Mouse (Mus musculus) MEL (cell line): Measurements from ENCODE around the gene Eomes. TPM values are rescaled to one million over a fixed set of nuclear protein-coding genes. Genes with fewer than 3 reads are reported as not detected.
A peak's percentile ranks its signal among the peaks of the same experiment; 100 is the strongest.

ENCODE experiments used
- DNase-seq: peaks from one replicate; pipeline ENCODE4 v3.0.0; 2011; ENCODE audit warnings: low read depth, low spot score
- H3K27ac ChIP-seq: 2 replicates; pipeline ENCODE4 v1.5.1; 2012; ENCODE audit warnings: low read depth, mild to moderate bottlenecking, control low read depth, low read length, moderate library complexity; ENCODE audit not compliant: control insufficient read depth
- H3K27me3 ChIP-seq, 2 experiments: fragments of 150-350 bp in 1 of 2; sonication (generic) in 1 of 2; 2 replicates each; pipeline ENCODE4 v1.6.1; 2012; ENCODE audit warnings: low read length in 2 of 2, mild to moderate bottlenecking in 2 of 2, improper control_type of control experiment in 1 of 2, moderate library complexity in 1 of 2; ENCODE audit not compliant: insufficient read depth in 2 of 2, control insufficient read depth in 1 of 2
- H3K36me3 ChIP-seq, 2 experiments: 2 replicates each; pipeline ENCODE4 v1.6.1; 2012 to 2014; ENCODE audit warnings: low read length in 2 of 2, improper control_type of control experiment in 1 of 2, inconsistent platforms in 1 of 2, mild to moderate bottlenecking in 1 of 2; ENCODE audit not compliant: insufficient read depth in 2 of 2, control insufficient read depth in 1 of 2
- H3K4me1 ChIP-seq, 2 experiments: fragments of 150-350 bp in 1 of 2; sonication (generic) in 1 of 2; 2 replicates each; pipeline ENCODE4 v1.6.1; 2012; ENCODE audit warnings: low read length in 2 of 2, improper control_type of control experiment in 1 of 2, mild to moderate bottlenecking in 1 of 2; ENCODE audit not compliant: insufficient read depth in 2 of 2, control insufficient read depth in 1 of 2
- H3K4me3 ChIP-seq, 2 experiments: fragments of 150-350 bp in 1 of 2; sonication (generic) in 1 of 2; 2 replicates each; pipeline ENCODE4 v1.5.1; 2012; ENCODE audit warnings: low read depth in 2 of 2, low read length in 2 of 2, mild to moderate bottlenecking in 2 of 2, moderate library complexity in 2 of 2, control low read depth in 1 of 2, improper control_type of control experiment in 1 of 2; ENCODE audit not compliant: control insufficient read depth in 1 of 2, insufficient read depth in 1 of 2
- H3K79me2 ChIP-seq: 2 replicates; pipeline ENCODE4 v1.6.1; 2012; ENCODE audit warnings: mild to moderate bottlenecking, low read length, moderate library complexity; ENCODE audit not compliant: control insufficient read depth, poor library complexity, insufficient read depth
- H3K9ac ChIP-seq: 2 replicates; pipeline ENCODE4 v1.6.1; 2012; ENCODE audit warnings: low read depth, mild to moderate bottlenecking, control low read depth, low read length, moderate library complexity; ENCODE audit not compliant: control insufficient read depth, poor library complexity, severe bottlenecking
- H3K9me3 ChIP-seq: fragments of 150-350 bp; sonication (generic); replicated peaks from 2 replicates; pipeline ENCODE4 v1.6.1; 2012; ENCODE audit warnings: mild to moderate bottlenecking, low read length, improper control_type of control experiment, moderate library complexity; ENCODE audit not compliant: insufficient read depth
- BHLHE40 ChIP-seq: IDR thresholded peaks from 2 replicates; pipeline ENCODE4 v1.6.1; 2012; ENCODE audit warnings: low read depth, mild to moderate bottlenecking, inconsistent platforms, low read length, improper control_type of control experiment, borderline replicate concordance
- CHD1 ChIP-seq: IDR thresholded peaks from 2 replicates; pipeline ENCODE4 v1.6.1; 2012; ENCODE audit warnings: low read depth, mild to moderate bottlenecking, inconsistent platforms, low read length, improper control_type of control experiment
- CHD2 ChIP-seq: IDR thresholded peaks from 2 replicates; pipeline ENCODE4 v1.6.1; 2011; ENCODE audit warnings: low read length, improper control_type of control experiment
- CTCF ChIP-seq, 3 experiments: IDR thresholded peaks in 2 of 3; conservative IDR thresholded peaks in 1 of 3; 2 replicates each; pipeline ENCODE4 v1.5.1; 2011 to 2012; ENCODE audit warnings: low read length in 3 of 3, low read depth in 2 of 3, mild to moderate bottlenecking in 2 of 3, improper control_type of control experiment in 1 of 3, inconsistent platforms in 1 of 3, mixed read lengths in 1 of 3, moderate library complexity in 1 of 3; ENCODE audit not compliant: control insufficient read depth in 1 of 3, insufficient read depth in 1 of 3, poor library complexity in 1 of 3, severe bottlenecking in 1 of 3
- E2F4 ChIP-seq: IDR thresholded peaks from 2 replicates; pipeline ENCODE4 v1.6.1; 2011; ENCODE audit warnings: low read depth, low read length, improper control_type of control experiment, borderline replicate concordance
- ELF1 ChIP-seq: IDR thresholded peaks from 2 replicates; pipeline ENCODE4 v1.6.1; 2014; ENCODE audit warnings: low read depth, mild to moderate bottlenecking, inconsistent platforms, low read length, improper control_type of control experiment, moderate library complexity
- EP300 ChIP-seq, 2 experiments: IDR thresholded peaks; 2 replicates each; pipeline ENCODE4 v1.6.1; 2011; ENCODE audit warnings: improper control_type of control experiment in 2 of 2, low read length in 2 of 2, low read depth in 1 of 2, mild to moderate bottlenecking in 1 of 2
- ETS1 ChIP-seq: IDR thresholded peaks from 2 replicates; pipeline ENCODE4 v1.6.1; 2012; ENCODE audit warnings: low read depth, mild to moderate bottlenecking, inconsistent platforms, low read length, improper control_type of control experiment, moderate library complexity
- GABPA ChIP-seq: IDR thresholded peaks from 2 replicates; pipeline ENCODE4 v1.6.1; 2012; ENCODE audit warnings: low read depth, mild to moderate bottlenecking, inconsistent platforms, low read length, improper control_type of control experiment, moderate library complexity
- HCFC1 ChIP-seq: IDR thresholded peaks from 2 replicates; pipeline ENCODE4 v1.6.1; 2012; ENCODE audit warnings: low read depth, mild to moderate bottlenecking, inconsistent platforms, low read length, improper control_type of control experiment, moderate library complexity
- JUND ChIP-seq: IDR thresholded peaks from 2 replicates; pipeline ENCODE4 v1.6.1; 2011; ENCODE audit warnings: low read depth, mild to moderate bottlenecking, improper control_type of control experiment, low read length
- KAT2A ChIP-seq: conservative IDR thresholded peaks from 2 replicates; pipeline ENCODE4 v1.6.1; 2012; ENCODE audit warnings: low read depth, low read length, improper control_type of control experiment, inconsistent platforms
- MAFK ChIP-seq: IDR thresholded peaks from 2 replicates; pipeline ENCODE4 v1.6.1; 2011; ENCODE audit warnings: low read depth, mild to moderate bottlenecking, low read length, improper control_type of control experiment, borderline replicate concordance
- MAX ChIP-seq: IDR thresholded peaks from 2 replicates; pipeline ENCODE4 v1.6.1; 2011; ENCODE audit warnings: low read length, improper control_type of control experiment
- MAZ ChIP-seq: IDR thresholded peaks from 2 replicates; pipeline ENCODE4 v1.6.1; 2012; ENCODE audit warnings: low read depth, mild to moderate bottlenecking, inconsistent platforms, low read length, improper control_type of control experiment
- MEF2A ChIP-seq: IDR thresholded peaks from 2 replicates; pipeline ENCODE4 v1.6.1; 2014; ENCODE audit warnings: low read depth, mild to moderate bottlenecking, inconsistent platforms, low read length, improper control_type of control experiment; ENCODE audit not compliant: poor library complexity, insufficient replicate concordance, severe bottlenecking; ENCODE audit errors: extremely low read depth
- MXI1 ChIP-seq: IDR thresholded peaks from 2 replicates; pipeline ENCODE4 v1.6.1; 2011; ENCODE audit warnings: mild to moderate bottlenecking, low read depth, low read length, improper control_type of control experiment
- MYB ChIP-seq: IDR thresholded peaks from 2 replicates; pipeline ENCODE4 v1.6.1; 2011; ENCODE audit warnings: mild to moderate bottlenecking, low read depth, low read length, improper control_type of control experiment
- MYC ChIP-seq: IDR thresholded peaks from 2 replicates; pipeline ENCODE4 v1.6.1; 2011; ENCODE audit warnings: low read depth, mild to moderate bottlenecking, low read length, improper control_type of control experiment, moderate library complexity
- NRF1 ChIP-seq: IDR thresholded peaks from 2 replicates; pipeline ENCODE4 v1.6.1; 2014; ENCODE audit warnings: low read depth, mild to moderate bottlenecking, inconsistent platforms, low read length, improper control_type of control experiment, moderate library complexity; ENCODE audit not compliant: poor library complexity, insufficient read depth, severe bottlenecking
- POLR2A ChIP-seq, 2 experiments: IDR thresholded peaks; 2 replicates each; pipeline ENCODE4 v1.6.1; 2011 to 2012; ENCODE audit warnings: low read length in 2 of 2, mild to moderate bottlenecking in 2 of 2, control low read depth in 1 of 2, improper control_type of control experiment in 1 of 2, low read depth in 1 of 2, moderate library complexity in 1 of 2; ENCODE audit not compliant: control insufficient read depth in 1 of 2, insufficient read depth in 1 of 2, poor library complexity in 1 of 2
- POLR2AphosphoS2 ChIP-seq: IDR thresholded peaks from 2 replicates; pipeline ENCODE4 v1.6.1; 2011; ENCODE audit warnings: low read length, improper control_type of control experiment
- POLR2AphosphoS5 ChIP-seq: IDR thresholded peaks from 2 replicates; pipeline ENCODE4 v1.6.1; 2012; ENCODE audit warnings: low read depth, borderline replicate concordance, mild to moderate bottlenecking, inconsistent platforms, low read length, moderate library complexity, mixed read lengths
- RAD21 ChIP-seq: IDR thresholded peaks from 2 replicates; pipeline ENCODE4 v1.6.1; 2011; ENCODE audit warnings: mild to moderate bottlenecking, low read depth, low read length, improper control_type of control experiment
- RCOR1 ChIP-seq: IDR thresholded peaks from 2 replicates; pipeline ENCODE4 v1.6.1; 2012; ENCODE audit warnings: low read depth, mild to moderate bottlenecking, inconsistent platforms, low read length, improper control_type of control experiment
- SIN3A ChIP-seq: IDR thresholded peaks from 2 replicates; pipeline ENCODE4 v1.6.1; 2012; ENCODE audit warnings: low read length, improper control_type of control experiment, inconsistent platforms
- SMC3 ChIP-seq: IDR thresholded peaks from 2 replicates; pipeline ENCODE4 v1.6.1; 2011; ENCODE audit warnings: low read depth, low read length, improper control_type of control experiment
- TAL1 ChIP-seq: IDR thresholded peaks from 2 replicates; pipeline ENCODE4 v1.6.1; 2012; ENCODE audit warnings: mild to moderate bottlenecking, inconsistent platforms, low read length, moderate library complexity, mixed read lengths
- TBP ChIP-seq: IDR thresholded peaks from 2 replicates; pipeline ENCODE4 v1.8.0; 2011; ENCODE audit warnings: low read depth, low read length, improper control_type of control experiment
- TCF12 ChIP-seq: IDR thresholded peaks from 2 replicates; pipeline ENCODE4 v1.6.1; 2014; ENCODE audit warnings: low read depth, mild to moderate bottlenecking, inconsistent platforms, low read length, improper control_type of control experiment, moderate library complexity
- UBTF ChIP-seq: IDR thresholded peaks from 2 replicates; pipeline ENCODE4 v1.6.1; 2012; ENCODE audit warnings: low read depth, mild to moderate bottlenecking, inconsistent platforms, low read length, improper control_type of control experiment, moderate library complexity, borderline replicate concordance; ENCODE audit not compliant: insufficient read depth
- USF1 ChIP-seq: IDR thresholded peaks from 2 replicates; pipeline ENCODE4 v1.6.1; 2014; ENCODE audit warnings: low read depth, mild to moderate bottlenecking, inconsistent platforms, low read length, improper control_type of control experiment, moderate library complexity
- USF2 ChIP-seq, 2 experiments: IDR thresholded peaks; 2 replicates each; pipeline ENCODE4 v1.6.1; 2011 to 2012; ENCODE audit warnings: improper control_type of control experiment in 2 of 2, low read length in 2 of 2, borderline replicate concordance in 1 of 2, inconsistent platforms in 1 of 2, low read depth in 1 of 2, mild to moderate bottlenecking in 1 of 2; ENCODE audit not compliant: insufficient read depth in 1 of 2
- ZC3H11A ChIP-seq: IDR thresholded peaks from 2 replicates; pipeline ENCODE4 v1.6.1; 2012; ENCODE audit warnings: low read depth, mild to moderate bottlenecking, inconsistent platforms, low read length, improper control_type of control experiment
- ZKSCAN1 ChIP-seq: IDR thresholded peaks from 2 replicates; pipeline ENCODE4 v1.6.1; 2012; ENCODE audit warnings: low read depth, mild to moderate bottlenecking, inconsistent platforms, low read length, improper control_type of control experiment, moderate library complexity
- ZMIZ1 ChIP-seq: IDR thresholded peaks from 2 replicates; pipeline ENCODE4 v1.6.1; 2012; ENCODE audit warnings: low read depth, mild to moderate bottlenecking, inconsistent platforms, low read length, improper control_type of control experiment, moderate library complexity
- ZNF384 ChIP-seq: IDR thresholded peaks from 2 replicates; pipeline ENCODE4 v1.6.1; 2012; ENCODE audit warnings: low read depth, mild to moderate bottlenecking, inconsistent platforms, low read length, improper control_type of control experiment
- polyA plus RNA-seq, 2 experiments: library from polyadenylated mRNA; stranded (reverse) in 1 of 2; unstranded in 1 of 2; fragments of >175 nt in 1 of 2; fragments of >200 nt in 1 of 2; gene quantifications; 2 replicates each; pipeline versions ENCODE4 v1.2.1 to v1.2.4; 2012; ENCODE audit warnings: low replicate concordance in 2 of 2, low read depth in 1 of 2; ENCODE audit not compliant: insufficient read length in 2 of 2, insufficient read depth in 1 of 2, missing spikeins in 1 of 2
- total RNA-seq: library from RNA; depleted of rRNA; stranded (reverse); fragments of 300-350 nt; gene quantifications from 2 replicates; pipeline ENCODE4 v1.2.3, GENCODE M21; 2012

Eomes gene
- total and polyA plus RNA-seq, 3 experiments: not detected

DNA sequence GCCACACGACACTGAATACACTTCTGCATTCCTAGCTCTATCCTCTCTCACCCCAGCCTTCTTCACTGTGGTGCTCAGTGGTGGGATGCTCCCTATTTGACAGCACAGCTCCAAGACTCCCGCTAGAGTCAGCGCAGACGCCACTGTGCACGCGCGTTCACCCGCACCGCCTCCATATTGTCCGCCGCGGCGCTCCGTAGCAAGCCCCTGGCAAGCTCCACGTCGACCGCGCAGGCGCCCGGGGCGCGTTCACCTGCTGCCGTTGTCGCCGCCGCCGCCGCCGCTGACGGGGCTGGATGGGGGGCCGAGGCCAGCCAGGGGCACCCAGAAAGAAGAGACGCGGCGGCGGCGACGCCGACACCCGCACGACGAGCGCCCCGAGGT, 28.0 kb downstream of the Eomes start, which contains the start of gene Golga4:
Gene Golga4, plus strand, starts transcription at position 248 of the 384 bp plus-strand sequence.
- peak; percentile 88 for DNase-seq
- H3K79me2 ChIP-seq: peaks cover 41% of the 10 kb centered on the region
- H3K4me1 ChIP-seq: peaks cover 3 to 11% of the 10 kb centered on the region in 2 experiments
- H3K27me3 ChIP-seq: no peaks in the 10 kb centered on the region; a peak in 1 of 4 replicates
- H3K4me3 ChIP-seq: peak within 1 kb of the TSS; percentile 73 to 74
- 0 out of 2 replicates have a peak within 1 kb of the TSS, but pooled peaks have one; percentile 13 for H3K27ac ChIP-seq
- peaks cover 0 to 6% of the 10 kb centered on the region in 2 experiments; a peak in 2 of 4 replicates for H3K36me3 ChIP-seq
- H3K9ac ChIP-seq: peak within 1 kb of the TSS; percentile 91
- H3K9me3 ChIP-seq: no peaks in the 10 kb centered on the region
- TF ChIP-seq KAT2A (no peak; the same call in 1 of the 2 replicates), TAL1 (no peak), MAX (peak; percentile 45; the same call in 1 of the 2 replicates), MYC (no peak), CHD2 (no peak), RAD21 (no peak), SMC3 (no peak), USF1 (0 out of 2 replicates have a peak, but pooled peaks have one; percentile 7), CTCF (IDR thresholded peaks at IDR 0.05 in 2 of 3, conservative IDR thresholded peaks at IDR 0.05 in 1 of 3; ENCODE audit: control insufficient read depth in 1 of 3, insufficient read depth in 1 of 3, low read depth in 2 of 3, low read length in 3 of 3, poor library complexity in 1 of 3, severe bottlenecking in 1 of 3) (no peak), TBP (no peak), HCFC1 (peak; percentile 87), MAFK (no peak), BHLHE40 (no peak), ZC3H11A (no peak), ETS1 (no peak), GABPA (no peak), RCOR1 (no peak), UBTF (no peak), ELF1 (0 out of 2 replicates have a peak, but pooled peaks have one; percentile 23), POLR2AphosphoS2 (no peak), ZMIZ1 (no peak), MYB (no peak), MEF2A (no peak), ZKSCAN1 (no peak), SIN3A (peak; percentile 69; the same call in 1 of the 2 replicates), ZNF384 (no peak), EP300 (IDR thresholded peaks at IDR 0.05; ENCODE audit: low read depth in 1 of 2, low read length in 2 of 2) (no peak), CHD1 (no peak), MXI1 (peak; percentile 70; the same call in 1 of the 2 replicates), POLR2AphosphoS5 (no peak), JUND (no peak), NRF1 (peak; percentile 81), MAZ (no peak; the same call in 1 of the 2 replicates), USF2 (IDR thresholded peaks at IDR 0.05; ENCODE audit: borderline replicate concordance in 1 of 2, insufficient read depth in 1 of 2, low read depth in 1 of 2, low read length in 2 of 2) (no peak), POLR2A (IDR thresholded peaks at IDR 0.05; ENCODE audit: control insufficient read depth in 1 of 2, insufficient read depth in 1 of 2, low read depth in 1 of 2, low read length in 2 of 2, poor library complexity in 1 of 2) (peak; percentile 45 to 55; a peak in 2 of 4 replicates), E2F4 (no peak), TCF12 (peak; percentile 52)
